Mouse (Mus musculus) E14TG2a.4 (cell line): ENCODE results near the gene Tcf15.
A peak's percentile ranks its signal among the peaks of the same experiment; 100 is the strongest.

ENCODE experiments used
- H3K27me3 ChIP-seq: 2 replicates; pipeline ENCODE4 v1.6.1; 2014; ENCODE audit warnings: low read length, control low read depth; ENCODE audit not compliant: insufficient read depth
- H3K36me3 ChIP-seq: 2 replicates; pipeline ENCODE4 v1.6.1; 2014; ENCODE audit warnings: low read length, control low read depth; ENCODE audit not compliant: insufficient read depth
- H3K4me1 ChIP-seq: replicated peaks from 2 replicates; pipeline ENCODE4 v1.6.1; 2014; ENCODE audit warnings: low read depth, low read length, control low read depth
- H3K4me3 ChIP-seq: replicated peaks from 2 replicates; pipeline ENCODE4 v1.5.1; 2014; ENCODE audit warnings: mild to moderate bottlenecking, low read length
- H3K9me3 ChIP-seq: 2 replicates; pipeline ENCODE4 v1.6.1; 2014; ENCODE audit warnings: low read length, control low read depth
- CTCF ChIP-seq: conservative IDR thresholded peaks from 2 replicates; pipeline ENCODE4 v1.5.1; 2014; ENCODE audit warnings: low read length
- NANOG ChIP-seq: IDR thresholded peaks from 2 replicates; pipeline ENCODE4 v1.6.1; 2014; ENCODE audit warnings: borderline replicate concordance, low read length, mixed read lengths
- POU5F1 ChIP-seq: IDR thresholded peaks from 2 replicates; pipeline ENCODE4 v1.6.1; 2014; ENCODE audit warnings: low read length, borderline replicate concordance

Gene Tcf15

GRCm38 (mm10) chr2:152189213-152189612 is 45.9 kb downstream of the Tcf15 start:
- H3K9me3 ChIP-seq: no peaks in the 10 kb centered on the region
- H3K4me3 ChIP-seq: peak overlapping the region; percentile 81
- H3K27me3 ChIP-seq: no peaks in the 10 kb centered on the region
- H3K36me3 ChIP-seq: peaks cover 24% of the 10 kb centered on the region
- H3K4me1 ChIP-seq: peaks cover 72% of the 10 kb centered on the region
- TF ChIP-seq CTCF (no peak), NANOG (no peak), POU5F1 (no peak)

GRCm38 (mm10) chr2:152189640-152190039 is 46.3 kb downstream of the Tcf15 start:
- H3K27me3 ChIP-seq: no peaks in the 10 kb centered on the region
- H3K4me1 ChIP-seq: peaks cover 69% of the 10 kb centered on the region
- no peaks in the 10 kb centered on the region for H3K9me3 ChIP-seq
- H3K36me3 ChIP-seq: peaks cover 22% of the 10 kb centered on the region
- H3K4me3 ChIP-seq: peak overlapping the region; percentile 81
- TF ChIP-seq NANOG (no peak), POU5F1 (no peak), CTCF (no peak)

DNA sequence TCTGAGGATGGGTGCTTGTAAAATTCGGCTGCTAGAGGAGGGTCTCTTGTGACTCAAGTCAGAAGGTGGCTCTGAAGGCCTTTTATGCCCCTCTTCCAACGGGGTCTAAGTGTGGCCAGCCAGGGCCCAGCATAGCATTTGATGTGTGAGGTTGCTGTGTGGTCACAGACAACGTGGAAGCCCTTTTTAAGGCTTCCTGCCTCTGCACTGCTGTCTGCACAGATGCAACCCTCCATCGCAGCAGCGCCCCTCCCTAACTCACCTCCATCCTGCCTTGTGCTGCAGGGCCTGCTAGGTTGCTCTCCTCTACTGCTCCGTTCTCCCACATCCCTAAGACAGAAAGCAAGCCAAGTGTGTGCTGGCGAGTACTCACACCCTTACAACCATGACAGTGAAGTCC is 46.8 kb downstream of the Tcf15 start:
- TF ChIP-seq CTCF: no peak
- no peak for TF ChIP-seq NANOG
- no peak for TF ChIP-seq POU5F1
- peak overlapping the region; percentile 81 for H3K4me3 ChIP-seq
- H3K36me3 ChIP-seq: peaks cover 17% of the 10 kb centered on the region
- H3K4me1 ChIP-seq: peaks cover 65% of the 10 kb centered on the region
- no peaks in the 10 kb centered on the region for H3K9me3 ChIP-seq
- no peaks in the 10 kb centered on the region for H3K27me3 ChIP-seq

DNA sequence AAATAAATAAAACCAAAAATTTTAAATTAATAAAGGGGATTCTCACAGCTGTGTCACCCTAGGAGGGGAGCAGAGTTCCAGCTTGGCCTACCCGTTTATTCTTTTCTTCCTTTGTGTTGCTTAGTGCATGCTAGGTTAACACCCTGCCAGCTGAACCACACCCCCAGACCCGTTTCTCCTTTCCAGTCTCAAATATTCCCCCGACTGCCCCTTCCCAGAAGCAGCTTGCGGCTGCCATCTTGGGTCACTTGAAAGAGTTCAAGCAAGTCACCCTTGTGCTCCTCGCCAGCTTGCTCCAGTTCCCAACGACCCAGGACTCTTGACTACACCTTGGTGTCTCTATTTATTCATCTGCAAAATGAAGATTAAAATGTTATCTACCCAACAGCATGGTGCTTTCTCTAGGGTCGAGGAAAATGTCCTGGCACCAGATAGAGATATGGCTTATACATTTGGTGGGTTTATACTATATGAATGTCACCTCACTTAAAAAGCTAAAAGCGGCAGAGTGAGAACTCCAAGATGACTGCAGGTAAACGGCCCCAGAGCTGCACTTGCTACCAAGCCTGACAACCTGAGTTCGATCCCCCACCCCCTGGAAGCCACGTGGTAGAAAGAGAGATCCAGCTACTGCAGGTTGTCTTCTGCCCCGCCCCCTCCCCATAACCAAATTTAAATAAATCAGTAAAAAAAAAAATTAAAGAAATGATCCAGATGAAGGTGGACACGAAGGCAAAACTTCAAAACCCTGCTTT is 49.4 kb downstream of the Tcf15 start:
- TF ChIP-seq NANOG: no peak
- TF ChIP-seq CTCF: no peak
- no peak for TF ChIP-seq POU5F1
- Histone ChIP-seq H3K4me1 (peaks cover 73% of the 10 kb centered on the region), H3K4me3 (no peak overlapping the region), H3K27me3 (no peaks in the 10 kb centered on the region), H3K36me3 (no peaks in the 10 kb centered on the region), H3K9me3 (no peaks in the 10 kb centered on the region)

DNA sequence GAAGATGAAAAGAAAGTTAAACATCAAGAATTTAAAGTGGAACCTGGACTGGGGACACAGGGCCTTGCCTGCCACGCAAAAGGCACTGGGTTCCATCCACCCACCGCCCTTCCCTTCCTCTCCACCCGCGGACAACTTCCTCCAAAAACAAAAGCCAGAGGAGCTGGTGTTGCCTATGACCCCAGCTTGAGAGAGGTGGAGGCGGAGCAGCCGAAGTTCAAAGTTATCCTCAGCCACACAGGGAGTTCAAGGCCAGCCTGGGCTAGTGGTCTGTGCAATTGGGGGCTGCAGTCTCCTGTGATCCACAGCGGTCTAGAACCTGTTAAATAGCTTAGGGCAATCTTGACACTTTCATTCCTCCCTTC is 50.0 kb downstream of the Tcf15 start:
- Histone ChIP-seq H3K4me1 (peaks cover 71% of the 10 kb centered on the region), H3K36me3 (no peaks in the 10 kb centered on the region), H3K9me3 (no peaks in the 10 kb centered on the region), H3K4me3 (no peak overlapping the region), H3K27me3 (no peaks in the 10 kb centered on the region)
- TF ChIP-seq NANOG (no peak), POU5F1 (no peak), CTCF (no peak)

DNA sequence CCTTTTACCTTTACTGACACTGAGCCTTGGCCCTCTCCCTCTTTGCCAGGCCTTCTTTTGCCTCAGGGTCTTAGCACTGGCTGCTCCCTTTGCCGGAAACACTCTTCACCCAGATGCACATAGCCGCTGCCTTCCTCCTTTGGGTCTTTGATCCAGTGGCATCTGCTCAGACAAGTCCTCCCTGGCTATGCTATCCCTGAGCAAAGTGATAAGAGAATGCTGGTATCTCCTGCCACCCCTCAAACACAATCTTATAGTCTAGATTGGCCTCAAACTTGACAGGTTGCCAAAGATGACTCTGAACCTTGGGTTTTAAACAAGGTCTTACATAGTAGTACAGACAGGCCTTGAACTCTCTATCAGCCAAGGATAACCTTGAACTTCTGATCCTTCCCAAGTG is 51.2 kb downstream of the Tcf15 start:
- Histone ChIP-seq H3K36me3 (no peaks in the 10 kb centered on the region), H3K27me3 (no peaks in the 10 kb centered on the region), H3K4me1 (peaks cover 58% of the 10 kb centered on the region), H3K4me3 (no peak overlapping the region), H3K9me3 (no peaks in the 10 kb centered on the region)
- TF ChIP-seq POU5F1 (no peak), NANOG (no peak), CTCF (no peak)

- no peak overlapping the region for H3K4me3 ChIP-seq
- TF ChIP-seq CTCF (no peak), NANOG (no peak)
- no peaks in the 10 kb centered on the region for H3K36me3 ChIP-seq
- no peaks in the 10 kb centered on the region for H3K9me3 ChIP-seq
- peaks cover 40% of the 10 kb centered on the region for H3K4me1 ChIP-seq
- no peaks in the 10 kb centered on the region for H3K27me3 ChIP-seq
Measured at GRCm38 (mm10) chr2:152196896-152197295, 53.5 kb downstream of the Tcf15 start.

DNA sequence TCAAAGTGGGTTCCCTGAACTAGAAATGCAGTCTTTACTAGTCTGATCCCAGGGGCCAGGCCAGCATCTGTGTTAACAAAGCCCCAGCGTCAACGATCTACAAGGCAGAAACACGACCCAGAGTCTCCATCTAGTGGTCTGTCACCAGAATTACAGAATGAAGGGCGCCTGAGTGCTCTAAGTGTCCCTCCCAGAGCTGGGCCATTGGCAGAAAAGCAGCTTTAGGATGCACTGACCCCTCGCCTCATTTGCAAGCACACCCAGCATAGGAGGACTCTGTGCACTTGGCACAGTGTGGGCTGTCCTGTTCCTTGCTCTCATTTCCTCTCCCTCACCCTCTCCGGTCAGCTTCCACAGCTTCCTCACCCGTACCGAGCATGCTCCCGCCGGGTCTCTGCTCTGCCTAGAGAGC is 53.9 kb downstream of the Tcf15 start:
- Histone ChIP-seq H3K27me3 (no peaks in the 10 kb centered on the region), H3K9me3 (peaks cover under 1% of the 10 kb centered on the region), H3K4me1 (peaks cover 39% of the 10 kb centered on the region), H3K36me3 (no peaks in the 10 kb centered on the region), H3K4me3 (no peak overlapping the region)
- TF ChIP-seq POU5F1 (no peak), CTCF (peak; percentile 68)
